ENCODE assay signal across 17 mouse cellular contexts in genomic region chr13:97376232-97376523, GRCm38 (mm10).
DNase-seq lines count a peak whose midpoint lies in the region; ATAC-seq and TF ChIP-seq lines count a peak whose summit lies in the region.
"Had no signal": no experiment of that assay in that cellular context is flagged by ENCODE, and none has a peak within 500 bp of the region (broad histone marks: within the 10 kb centered on the region; RNA-seq: fewer than 3 reads in every experiment).

No protein-coding gene starts in this region.

- no peak for TF ChIP-seq CTCF in liver, postnatal 0 days (IDR thresholded peaks at IDR 0.05; ENCODE audit: low read depth)

- no peaks in the 10 kb centered on the region for H3K27me3 ChIP-seq in liver, postnatal 0 days (ENCODE audit: insufficient read depth, low read length)
- no peaks in the 10 kb centered on the region for H3K27me3 ChIP-seq in liver, embryonic 12.5 days (replicated peaks)
- no peaks in the 10 kb centered on the region for H3K27me3 ChIP-seq in embryonic facial prominence, embryonic 10.5 days (replicated peaks; ENCODE audit: low read depth, poor library complexity, severe bottlenecking)
- no peaks in the 10 kb centered on the region for H3K27me3 ChIP-seq in hindbrain, embryonic 16.5 days (replicated peaks; ENCODE audit: control insufficient read depth, insufficient read depth, low read length)
- no peaks in the 10 kb centered on the region for H3K27me3 ChIP-seq in midbrain, embryonic 16.5 days (ENCODE audit: control insufficient read depth, insufficient read depth, low read depth, low read length)
- H3K27me3 ChIP-seq: limb, embryonic 13.5 days had no signal

- H3K4me2 ChIP-seq in liver, postnatal 0 days (ENCODE audit: low read depth, low read length), result 0 out of 2 replicates have a peak overlapping the region, but pooled peaks have one; percentile 16
- H3K4me2 ChIP-seq in liver, embryonic 12.5 days, result no peak overlapping the region
- H3K4me2 ChIP-seq in hindbrain, embryonic 16.5 days (ENCODE audit: low read length), result no peak overlapping the region
- no peak overlapping the region for H3K4me2 ChIP-seq in midbrain, embryonic 16.5 days (ENCODE audit: low read length)
- H3K4me2 ChIP-seq: limb, embryonic 13.5 days had no signal

- peak; percentile 78 for ATAC-seq in liver, postnatal 0 days
- no peak for ATAC-seq in liver, embryonic 12.5 days
- 0 out of 2 replicates have a peak, but pooled peaks have one; percentile 45 for ATAC-seq in hindbrain, embryonic 16.5 days
- ATAC-seq in midbrain, embryonic 16.5 days, result 0 out of 2 replicates have a peak, but pooled peaks have one; percentile 25

- H3K36me3 ChIP-seq in liver, postnatal 0 days (replicated peaks; ENCODE audit: insufficient read depth, low read length), result no peaks in the 10 kb centered on the region
- no peaks in the 10 kb centered on the region for H3K36me3 ChIP-seq in liver, embryonic 12.5 days
- H3K36me3 ChIP-seq in embryonic facial prominence, embryonic 10.5 days (replicated peaks), result no peaks in the 10 kb centered on the region
- no peaks in the 10 kb centered on the region for H3K36me3 ChIP-seq in hindbrain, embryonic 16.5 days (ENCODE audit: control insufficient read depth, insufficient read depth, low read length)
- no peaks in the 10 kb centered on the region for H3K36me3 ChIP-seq in midbrain, embryonic 16.5 days (ENCODE audit: control insufficient read depth, insufficient read depth, low read length)
- H3K36me3 ChIP-seq: limb, embryonic 13.5 days had no signal

- intact Hi-C loops in heart, postnatal 14 days (cut with DNase I), result no loop called here

- H3K27ac ChIP-seq in liver, postnatal 0 days (ENCODE audit: low read depth), result peak overlapping the region; percentile 77
- H3K27ac ChIP-seq in liver, embryonic 12.5 days, result no peak overlapping the region
- H3K27ac ChIP-seq in embryonic facial prominence, embryonic 10.5 days (replicated peaks), result peak overlapping the region; percentile 75
- H3K27ac ChIP-seq in hindbrain, embryonic 16.5 days (ENCODE audit: low read depth, low read length), result no peak overlapping the region
- H3K27ac ChIP-seq in midbrain, embryonic 16.5 days (ENCODE audit: low read length), result peak overlapping the region; percentile 13; the same call in 1 of the 2 replicates
- H3K27ac ChIP-seq: heart, adult 2 months; left cerebral cortex, adult 2 months; limb, embryonic 13.5 days had no signal

- peaks cover 12% of the 10 kb centered on the region for H3K4me1 ChIP-seq in liver, postnatal 0 days (ENCODE audit: insufficient read depth)
- H3K4me1 ChIP-seq in liver, embryonic 12.5 days, result peaks cover 4% of the 10 kb centered on the region; the same call in 1 of the 2 replicates
- H3K4me1 ChIP-seq in embryonic facial prominence, embryonic 10.5 days, result peaks cover 18% of the 10 kb centered on the region
- H3K4me1 ChIP-seq in hindbrain, embryonic 16.5 days (ENCODE audit: control insufficient read depth, insufficient read depth, low read depth, low read length), result peaks cover 8% of the 10 kb centered on the region; the same call in 1 of the 2 replicates
- peaks cover 17% of the 10 kb centered on the region for H3K4me1 ChIP-seq in midbrain, embryonic 16.5 days (ENCODE audit: control insufficient read depth, insufficient read depth, low read length)
- H3K4me1 ChIP-seq: limb, embryonic 13.5 days had no signal

- 57% methylated on average over 6 of the region's 6 CpGs for WGBS in liver, postnatal 0 days (ENCODE audit: insufficient replicate concordance)
- 60% methylated on average over 6 of the region's 6 CpGs for WGBS in liver, embryonic 12.5 days (ENCODE audit: insufficient replicate concordance)
- WGBS in embryonic facial prominence, embryonic 10.5 days, result 79% methylated on average over 6 of the region's 6 CpGs
- WGBS in hindbrain, embryonic 16.5 days, result 61% methylated on average over 6 of the region's 6 CpGs
- WGBS in midbrain, embryonic 16.5 days, result 78% methylated on average over 6 of the region's 6 CpGs

- no peak; the same call in 1 of the 2 replicates for TF ChIP-seq EP300 in liver, postnatal 0 days (IDR thresholded peaks at IDR 0.05; ENCODE audit: low read depth)

- H3K9ac ChIP-seq in liver, postnatal 0 days (replicated peaks), result no peak overlapping the region
- no peak overlapping the region for H3K9ac ChIP-seq in liver, embryonic 12.5 days
- no peak overlapping the region for H3K9ac ChIP-seq in hindbrain, embryonic 16.5 days (ENCODE audit: low read depth, low read length)
- no peak overlapping the region for H3K9ac ChIP-seq in midbrain, embryonic 16.5 days (ENCODE audit: low read depth, low read length)
- H3K9ac ChIP-seq: limb, embryonic 13.5 days had no signal

- no peak overlapping the region for H3K4me3 ChIP-seq in liver, postnatal 0 days (ENCODE audit: low read depth, low read length)
- no peak overlapping the region for H3K4me3 ChIP-seq in liver, embryonic 12.5 days
- H3K4me3 ChIP-seq in embryonic facial prominence, embryonic 10.5 days, result no peak overlapping the region
- no peak overlapping the region for H3K4me3 ChIP-seq in hindbrain, embryonic 16.5 days (ENCODE audit: low read length)
- H3K4me3 ChIP-seq in midbrain, embryonic 16.5 days (ENCODE audit: low read depth, low read length), result no peak overlapping the region
- H3K4me3 ChIP-seq: heart, adult 2 months; left cerebral cortex, adult 2 months; limb, embryonic 13.5 days had no signal

- DNase-seq in liver, postnatal 0 days, result no peak
- no peak for DNase-seq in embryonic facial prominence, embryonic 10.5 days (ENCODE audit: low spot score)
- no peak for DNase-seq in kidney, adult 18-20 months
- DNase-seq in heart, postnatal 4 days, result no peak
- no peak for DNase-seq in heart, postnatal 14 days
- DNase-seq: adrenal gland, postnatal 14 days; cerebellum, postnatal 10 days; heart, adult 2 months; heart, postnatal 36 days; retina, postnatal 1 day; spleen, adult 18-20 months; thymus, adult 2 months had no signal

- no peaks in the 10 kb centered on the region for H3K9me3 ChIP-seq in liver, postnatal 0 days (ENCODE audit: low read length)
- H3K9me3 ChIP-seq in liver, embryonic 12.5 days (replicated peaks), result no peaks in the 10 kb centered on the region
- H3K9me3 ChIP-seq in embryonic facial prominence, embryonic 10.5 days, result no peaks in the 10 kb centered on the region
- H3K9me3 ChIP-seq in hindbrain, embryonic 16.5 days (ENCODE audit: control insufficient read depth, low read length), result no peaks in the 10 kb centered on the region
- no peaks in the 10 kb centered on the region for H3K9me3 ChIP-seq in midbrain, embryonic 16.5 days (replicated peaks; ENCODE audit: control insufficient read depth, low read length, poor library complexity, severe bottlenecking)
- H3K9me3 ChIP-seq: limb, embryonic 13.5 days had no signal

Comparison
In these comparisons a context has a peak if more than half of its experiments do, and no peak if none do; other contexts are left out.
1. H3K27ac ChIP-seq: peak in liver, postnatal 0 days (single experiment), embryonic facial prominence, embryonic 10.5 days (single experiment) and midbrain, embryonic 16.5 days (single experiment); none in liver, embryonic 12.5 days (single experiment) and hindbrain, embryonic 16.5 days (single experiment).